Mouse (Mus musculus) midbrain, postnatal 0 days (tissue): Measurements from ENCODE around the gene Apol7c. TPM values are rescaled to one million over a fixed set of nuclear protein-coding genes. Genes with fewer than 3 reads are reported as not detected.
"Not testable (repeated sequence)": the region's sequence is repeated elsewhere in the genome, so short reads cannot be mapped to it uniquely, and the experiment has no call there.

Source experiments
- ATAC-seq: fragments of 200-750 bp; cut with Nextera tagmentation; 2 replicates; pipeline ENCODE4 v1.8.0; 2017; ENCODE audit warnings: moderate number of reproducible peaks, mild to moderate bottlenecking, moderate TSS enrichment, moderate library complexity; ENCODE audit not compliant: low FRiP score
- DNase-seq: peaks from one replicate; pipeline ENCODE4 v3.0.0-alpha.2; 2015; ENCODE audit warnings: low spot score
- H3K27ac ChIP-seq: fragments of 300-500 bp; sonication (generic); 2 replicates; pipeline ENCODE4 v1.5.1; 2014; ENCODE audit warnings: low read depth, mild to moderate bottlenecking, low read length, mixed read lengths
- H3K27me3 ChIP-seq: fragments of 300-500 bp; sonication (generic); 2 replicates; pipeline ENCODE4 v1.6.1; 2014; ENCODE audit warnings: low read length, control low read depth, mixed read lengths; ENCODE audit not compliant: insufficient read depth
- H3K36me3 ChIP-seq: fragments of 300-500 bp; sonication (generic); 2 replicates; pipeline ENCODE4 v1.6.1; 2014; ENCODE audit warnings: low read length, control low read depth, mixed read lengths; ENCODE audit not compliant: insufficient read depth
- H3K4me1 ChIP-seq: fragments of 300-500 bp; sonication (generic); 2 replicates; pipeline ENCODE4 v1.6.1; 2014; ENCODE audit warnings: mild to moderate bottlenecking, control low read depth, antibody characterized with exemption, low read length, mixed read lengths; ENCODE audit not compliant: insufficient read depth
- H3K4me2 ChIP-seq: fragments of 300-500 bp; sonication (generic); 2 replicates; pipeline ENCODE4 v1.6.1; 2014; ENCODE audit warnings: low read depth, mild to moderate bottlenecking, low read length, mixed read lengths; ENCODE audit not compliant: poor library complexity, severe bottlenecking
- H3K4me3 ChIP-seq: fragments of 300-500 bp; sonication (generic); 2 replicates; pipeline ENCODE4 v1.5.1; 2014; ENCODE audit warnings: low read depth, mild to moderate bottlenecking, low read length, moderate library complexity
- H3K9ac ChIP-seq: fragments of 300-500 bp; sonication (generic); replicated peaks from 2 replicates; pipeline ENCODE4 v1.6.1; 2014; ENCODE audit warnings: mild to moderate bottlenecking, low read length, moderate library complexity, mixed read lengths; ENCODE audit not compliant: poor library complexity, severe bottlenecking
- H3K9me3 ChIP-seq: fragments of 300-500 bp; sonication (generic); 2 replicates; pipeline ENCODE4 v1.6.1; 2016; ENCODE audit warnings: low read length, control low read depth
- CTCF ChIP-seq: IDR thresholded peaks from 2 replicates; pipeline ENCODE4 v1.5.1; 2016; ENCODE audit warnings: antibody characterized with exemption, mild to moderate bottlenecking
- WGBS: fragments of 180-500 bp; shearing (Covaris S2); extraction: QIAGEN DNeasy Blood & Tissue Kit; methylation state at CpG from one replicate; pipeline ENCODE4 v1.1.7; 2014; 5-methylcytosine and 5-hydroxymethylcytosine counted together
- polyA plus RNA-seq: library from polyadenylated mRNA; unstranded; fragments of >200 nt; fragmentation: Nextera tagmentation; extraction: Ambion mirVana; gene quantifications from 2 replicates; pipeline ENCODE4 v1.2.1, GENCODE M21; 2015
- total RNA-seq: library from RNA; depleted of rRNA; stranded (reverse); fragments of >200 nt; gene quantifications from 2 replicates; pipeline ENCODE4 v1.2.3, GENCODE M21; 2014; rRNA removed

The Apol7c gene
- total RNA-seq, result not detected in 2 replicates
- not detected in 2 replicates for polyA plus RNA-seq

DNA sequence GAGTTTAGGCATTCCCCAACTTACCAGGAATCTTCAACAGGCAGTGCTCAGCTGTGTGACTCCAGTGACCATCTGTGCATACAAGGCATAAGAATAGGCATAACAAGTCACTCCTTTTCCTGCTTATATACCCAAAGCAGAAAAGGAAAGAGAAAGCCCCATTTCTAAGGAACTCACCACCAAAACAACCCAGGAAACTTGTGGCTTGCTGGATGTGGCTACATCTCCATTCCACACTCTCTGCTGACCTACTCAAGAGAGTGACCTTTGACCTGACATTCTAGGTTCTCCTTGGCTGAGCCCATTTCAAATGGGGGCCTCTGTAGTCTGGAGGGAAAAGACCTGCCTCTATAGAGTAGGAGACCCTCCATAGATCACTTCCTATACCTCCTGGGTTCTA is at the start of gene Apol7c:
Gene Apol7c, minus strand, starts transcription at position 101 of the 400 bp plus-strand sequence.
- Histone ChIP-seq H3K27ac (no peak within 1 kb of the TSS), H3K4me2 (no peak within 1 kb of the TSS), H3K9me3 (no peaks in the 10 kb centered on the region), H3K4me1 (no peaks in the 10 kb centered on the region), H3K27me3 (no peaks in the 10 kb centered on the region), H3K36me3 (no peaks in the 10 kb centered on the region), H3K9ac (no peak within 1 kb of the TSS), H3K4me3 (no peak within 1 kb of the TSS)
- TF ChIP-seq CTCF, result no peak
- ATAC-seq (no peak), DNase-seq (no peak)

- no peak overlapping the region for H3K27ac ChIP-seq
- H3K4me2 ChIP-seq, result no peak overlapping the region
- 30% methylated on average over 1 of the region's 1 CpGs for WGBS
- no peaks in the 10 kb centered on the region for H3K4me1 ChIP-seq
- H3K9me3 ChIP-seq, result no peaks in the 10 kb centered on the region; the same call in 1 of the 2 replicates
- no peak for TF ChIP-seq CTCF
- H3K9ac ChIP-seq, result no peak overlapping the region
- ATAC-seq (no peak), DNase-seq (no peak)
- H3K4me3 ChIP-seq, result no peak overlapping the region
- H3K36me3 ChIP-seq, result no peaks in the 10 kb centered on the region
- no peaks in the 10 kb centered on the region for H3K27me3 ChIP-seq
Measured at GRCm38 (mm10) chr15:77581681-77582080, 48.6 kb upstream of the Apol7c start.

GRCm38 (mm10) chr15:77579311-77579710 is 46.2 kb upstream of the Apol7c start:
- no peaks in the 10 kb centered on the region for H3K4me1 ChIP-seq
- H3K4me3 ChIP-seq, result no peak overlapping the region
- TF ChIP-seq CTCF, result no peak
- H3K27me3 ChIP-seq, result no peaks in the 10 kb centered on the region
- no peak overlapping the region for H3K9ac ChIP-seq
- ATAC-seq (no peak), DNase-seq (no peak)
- H3K9me3 ChIP-seq, result no peaks in the 10 kb centered on the region; the same call in 1 of the 2 replicates
- H3K27ac ChIP-seq, result no peak overlapping the region
- no peaks in the 10 kb centered on the region for H3K36me3 ChIP-seq
- no peak overlapping the region for H3K4me2 ChIP-seq
- WGBS, result 90% methylated on average over 4 of the region's 4 CpGs

GRCm38 (mm10) chr15:77578801-77579200 is 45.7 kb upstream of the Apol7c start:
- H3K4me3 ChIP-seq, result no peak overlapping the region
- no peak overlapping the region for H3K27ac ChIP-seq
- 94% methylated on average over 2 of the region's 2 CpGs for WGBS
- ATAC-seq (no peak), DNase-seq (no peak)
- no peak overlapping the region for H3K4me2 ChIP-seq
- H3K4me1 ChIP-seq, result no peaks in the 10 kb centered on the region
- H3K9ac ChIP-seq, result no peak overlapping the region
- no peaks in the 10 kb centered on the region for H3K36me3 ChIP-seq
- no peaks in the 10 kb centered on the region; the same call in 1 of the 2 replicates for H3K9me3 ChIP-seq
- no peaks in the 10 kb centered on the region for H3K27me3 ChIP-seq
- no peak for TF ChIP-seq CTCF

- ATAC-seq, result no peak
- H3K4me2 ChIP-seq, result no peak overlapping the region
Measured at GRCm38 (mm10) chr15:77563219-77563618, 30.1 kb upstream of the Apol7c start.

GRCm38 (mm10) chr15:77561792-77562191 is 28.7 kb upstream of the Apol7c start, which contains the start of gene 1700025B11Rik:
TSS of gene 1700025B11Rik (minus strand) at chr15:77561892.
- Histone ChIP-seq H3K27me3 (no peaks in the 10 kb centered on the region), H3K4me3 (no peak within 1 kb of the TSS), H3K27ac (no peak within 1 kb of the TSS), H3K4me2 (no peak within 1 kb of the TSS), H3K36me3 (no peaks in the 10 kb centered on the region), H3K4me1 (no peaks in the 10 kb centered on the region), H3K9ac (no peak within 1 kb of the TSS), H3K9me3 (no peaks in the 10 kb centered on the region)
- ATAC-seq, result no peak
- no peak for DNase-seq
- no peak for TF ChIP-seq CTCF

More at GRCm38 (mm10) chr15:77563219-77563618, 30.1 kb upstream of the Apol7c start:
- TF ChIP-seq CTCF, result peak; percentile 56
- Histone ChIP-seq H3K4me1 (no peaks in the 10 kb centered on the region), H3K36me3 (no peaks in the 10 kb centered on the region), H3K27ac (no peak overlapping the region), H3K9ac (no peak overlapping the region), H3K9me3 (no peaks in the 10 kb centered on the region), H3K27me3 (no peaks in the 10 kb centered on the region), H3K4me3 (no peak overlapping the region)
- DNase-seq, result no peak

- H3K9me3 ChIP-seq, DNase-seq, H3K4me1 ChIP-seq, ATAC-seq, H3K4me2 ChIP-seq, H3K27ac ChIP-seq, H3K27me3 ChIP-seq, H3K36me3 ChIP-seq, H3K4me3 ChIP-seq, H3K9ac ChIP-seq: not testable (repeated sequence)
- 43% methylated on average over 1 of the region's 1 CpGs for WGBS
Measured at GRCm38 (mm10) chr15:77539221-77539620, 6.1 kb upstream of the Apol7c start.
